Mouse (Mus musculus): ENCODE measurements around the gene Gart. TPM values are rescaled to one million over a fixed set of nuclear protein-coding genes. Genes with fewer than 3 reads are reported as not detected.

Gene Gart
- total and polyA plus RNA-seq, 3 experiments = 356 to 722 (median 517) TPM

DNA sequence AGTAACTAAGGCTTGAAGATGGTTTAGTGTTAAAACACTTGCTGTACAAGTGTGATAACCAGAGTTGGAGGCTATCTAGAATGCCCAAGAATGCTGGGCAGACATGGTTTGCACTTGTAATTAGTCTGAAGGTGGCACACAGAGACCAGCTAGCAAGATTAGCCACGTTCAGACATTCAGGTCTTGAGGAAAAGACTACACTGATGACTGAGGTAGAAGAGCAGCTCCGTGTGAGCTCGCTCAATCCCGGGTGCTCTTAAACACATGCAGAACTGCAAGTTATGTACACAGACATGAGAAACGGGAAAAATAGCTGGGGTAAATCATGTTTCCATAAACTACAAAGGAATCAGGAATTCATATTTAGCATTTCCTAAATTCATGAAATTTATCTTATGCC is 33.9 kb upstream of the Gart start:
- H3K36me3 ChIP-seq (replicated peaks in 1 of 2; ENCODE audit: control insufficient read depth in 1 of 2, insufficient read depth in 1 of 2, low read length in 1 of 2) = peaks cover 72 to 95% of the 10 kb centered on the region in 2 experiments
- no peak overlapping the region for H3K4me3 ChIP-seq (replicated peaks in 1 of 3; ENCODE audit: low read depth in 2 of 3, low read length in 2 of 3, poor library complexity in 1 of 3)
- TF ChIP-seq NELFE (IDR thresholded peaks at IDR 0.05; ENCODE audit: low read depth, low read length) = no peak
- TF ChIP-seq ZMIZ1 (IDR thresholded peaks at IDR 0.05; ENCODE audit: low read depth, low read length) = peak; percentile 42; the same call in 1 of the 2 replicates
- no peak for TF ChIP-seq POLR2A (IDR thresholded peaks at IDR 0.05; ENCODE audit: low read depth, low read length)
- TF ChIP-seq JUND (conservative IDR thresholded peaks at IDR 0.05; ENCODE audit: low read depth, low read length) = no peak
- no peak for TF ChIP-seq CHD1 (IDR thresholded peaks at IDR 0.05; ENCODE audit: low read depth, low read length)
- TF ChIP-seq MAFK (IDR thresholded peaks at IDR 0.05; ENCODE audit: insufficient replicate concordance, low read length) = no peak
- no peak for TF ChIP-seq ZNF384 (IDR thresholded peaks at IDR 0.05; ENCODE audit: low read depth, low read length)
- no peak for TF ChIP-seq PAX5 (IDR thresholded peaks at IDR 0.05; ENCODE audit: low read length)
- peak; percentile 82 for TF ChIP-seq POLR2AphosphoS2 (IDR thresholded peaks at IDR 0.05; ENCODE audit: low read depth, low read length)
- peaks cover 15% of the 10 kb centered on the region for H3K79me2 ChIP-seq (replicated peaks; ENCODE audit: control insufficient read depth, extremely low read depth, insufficient read depth, poor library complexity, severe bottlenecking)
- no peaks in the 10 kb centered on the region for H3K27me3 ChIP-seq (replicated peaks)
- H3K4me1 ChIP-seq (ENCODE audit: control insufficient read depth in 1 of 2, insufficient read depth in 2 of 2) = peaks cover 3 to 9% of the 10 kb centered on the region in 2 experiments
- no peak overlapping the region for H3K4me2 ChIP-seq (ENCODE audit: insufficient read depth, low read depth, poor library complexity, severe bottlenecking)
- no peak overlapping the region for H3K9ac ChIP-seq (ENCODE audit: insufficient read depth, low read depth)
- no peak overlapping the region for H3K27ac ChIP-seq (ENCODE audit: insufficient read depth, low read depth)
- dilution Hi-C loops (cut with MboI; ENCODE audit: extremely low pct_ligation_motif_present, extremely low pct_unique_long_range_greater_than_20kb, low sequenced_read_pairs) = no loop called here
- DNase-seq (ENCODE audit: extremely low read depth) = no peak
- no peaks in the 10 kb centered on the region for H3K9me3 ChIP-seq (replicated peaks; ENCODE audit: low read length)
- in situ Hi-C loops (cut with MboI; ENCODE audit: low pct_ligation_motif_present, low pct_unique_long_range_greater_than_20kb, low sequenced_read_pairs) = no loop called here

DNA sequence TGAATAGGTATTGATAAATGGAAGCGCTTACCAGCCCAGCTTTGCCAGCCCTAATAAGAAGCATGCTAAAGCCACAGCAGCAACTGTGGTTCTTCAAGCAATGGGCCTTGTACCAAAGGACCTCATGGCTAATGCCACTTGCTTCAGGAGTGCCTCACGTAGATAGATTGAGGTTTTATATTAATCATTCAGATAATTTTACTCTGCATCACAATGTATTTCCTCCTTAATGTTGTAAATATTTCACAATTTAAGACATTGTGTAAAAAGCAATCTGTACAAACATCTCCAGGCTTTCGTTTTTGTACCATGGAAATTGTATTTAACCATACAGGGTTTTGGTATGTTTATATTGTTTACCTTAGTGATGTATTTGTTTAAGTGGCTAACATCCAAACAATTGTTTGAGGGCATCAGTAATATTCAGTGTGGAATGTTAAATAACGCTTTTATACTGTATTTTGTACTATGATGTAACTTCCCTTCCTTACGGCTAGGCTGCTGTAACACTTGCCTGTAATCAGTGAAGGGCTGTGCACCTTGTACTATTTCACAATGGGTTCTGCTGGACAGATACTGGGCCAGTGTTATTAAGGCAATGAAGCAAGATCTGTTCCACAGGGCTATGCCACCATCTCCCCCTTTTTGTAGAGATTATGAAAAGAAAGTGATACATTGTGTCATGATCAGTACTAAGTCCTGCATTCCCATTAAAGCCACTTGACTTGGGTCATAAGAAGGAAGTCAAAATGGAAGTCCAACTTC is 31.6 kb upstream of the Gart start:
- Histone ChIP-seq H3K27me3 (replicated peaks) (no peaks in the 10 kb centered on the region), H3K36me3 (replicated peaks in 1 of 2; ENCODE audit: control insufficient read depth in 1 of 2, insufficient read depth in 1 of 2, low read length in 1 of 2) (peaks cover 72 to 98% of the 10 kb centered on the region in 2 experiments), H3K79me2 (replicated peaks; ENCODE audit: control insufficient read depth, extremely low read depth, insufficient read depth, poor library complexity, severe bottlenecking) (peaks cover 11% of the 10 kb centered on the region), H3K9me3 (replicated peaks; ENCODE audit: low read length) (no peaks in the 10 kb centered on the region), H3K4me1 (ENCODE audit: control insufficient read depth in 1 of 2, insufficient read depth in 2 of 2) (no peaks in the 10 kb centered on the region), H3K27ac (ENCODE audit: insufficient read depth, low read depth) (no peak overlapping the region), H3K4me3 (replicated peaks in 1 of 3; ENCODE audit: low read depth in 2 of 3, low read length in 2 of 3, poor library complexity in 1 of 3) (no peak overlapping the region), H3K9ac (ENCODE audit: insufficient read depth, low read depth) (no peak overlapping the region), H3K4me2 (ENCODE audit: insufficient read depth, low read depth, poor library complexity, severe bottlenecking) (no peak overlapping the region)
- in situ Hi-C loops (cut with MboI; ENCODE audit: low pct_ligation_motif_present, low pct_unique_long_range_greater_than_20kb, low sequenced_read_pairs) (no loop called here), dilution Hi-C loops (cut with MboI; ENCODE audit: extremely low pct_ligation_motif_present, extremely low pct_unique_long_range_greater_than_20kb, low sequenced_read_pairs) (no loop called here)
- DNase-seq (ENCODE audit: extremely low read depth) = no peak
- no peak for TF ChIP-seq MEF2A (IDR thresholded peaks at IDR 0.05; ENCODE audit: borderline replicate concordance, low read depth, low read length)
- TF ChIP-seq POLR2A (IDR thresholded peaks at IDR 0.05; ENCODE audit: low read depth, low read length) = peak; percentile 5
- TF ChIP-seq POLR2AphosphoS2 (IDR thresholded peaks at IDR 0.05; ENCODE audit: low read depth, low read length) = peak; percentile 74

GRCm38 (mm10) chr16:91674500-91674899 is 27.7 kb upstream of the Gart start:
- H3K79me2 ChIP-seq (replicated peaks; ENCODE audit: control insufficient read depth, extremely low read depth, insufficient read depth, poor library complexity, severe bottlenecking) = peaks cover 24% of the 10 kb centered on the region
- no peaks in the 10 kb centered on the region for H3K27me3 ChIP-seq (replicated peaks)
- no peak overlapping the region for H3K27ac ChIP-seq (ENCODE audit: insufficient read depth, low read depth)
- no peak overlapping the region for H3K4me2 ChIP-seq (ENCODE audit: insufficient read depth, low read depth, poor library complexity, severe bottlenecking)
- no peaks in the 10 kb centered on the region for H3K9me3 ChIP-seq (replicated peaks; ENCODE audit: low read length)
- H3K4me3 ChIP-seq (replicated peaks in 1 of 3; ENCODE audit: low read depth in 2 of 3, low read length in 2 of 3, poor library complexity in 1 of 3) = no peak overlapping the region
- no peak for DNase-seq (ENCODE audit: extremely low read depth)
- peaks cover 74 to 100% of the 10 kb centered on the region in 2 experiments for H3K36me3 ChIP-seq (replicated peaks in 1 of 2; ENCODE audit: control insufficient read depth in 1 of 2, insufficient read depth in 1 of 2, low read length in 1 of 2)
- H3K4me1 ChIP-seq (ENCODE audit: control insufficient read depth in 1 of 2, insufficient read depth in 2 of 2) = no peaks in the 10 kb centered on the region
- no peak overlapping the region for H3K9ac ChIP-seq (ENCODE audit: insufficient read depth, low read depth)
- in situ Hi-C loops (cut with MboI; ENCODE audit: low pct_ligation_motif_present, low pct_unique_long_range_greater_than_20kb, low sequenced_read_pairs) = no loop called here
- TF ChIP-seq POLR2A (IDR thresholded peaks at IDR 0.05; ENCODE audit: low read depth, low read length) (peak; percentile 12), ZMIZ1 (IDR thresholded peaks at IDR 0.05; ENCODE audit: low read depth, low read length) (0 out of 2 replicates have a peak, but pooled peaks have one; percentile 70), JUN (IDR thresholded peaks at IDR 0.05; ENCODE audit: insufficient read depth, low read depth, low read length) (no peak)
- dilution Hi-C loops (cut with MboI; ENCODE audit: extremely low pct_ligation_motif_present, extremely low pct_unique_long_range_greater_than_20kb, low sequenced_read_pairs) = no loop called here
